Mouse (Mus musculus) bone marrow, adult 2 months (tissue): ENCODE measurements around the gene Gm19935.

Experiments
- CTCF ChIP-seq: fragments of 200-500 bp; IDR thresholded peaks from 2 replicates; pipeline ENCODE4 v1.5.1; 2011; ENCODE audit warnings: low read length, control low read depth; ENCODE audit not compliant: control insufficient read depth, insufficient read depth
- POLR2A ChIP-seq: fragments of 200-500 bp; IDR thresholded peaks from 2 replicates; pipeline ENCODE4 v1.6.1; 2011; ENCODE audit warnings: low read depth, mild to moderate bottlenecking, control low read depth, low read length, borderline replicate concordance; ENCODE audit not compliant: control insufficient read depth

GRCm38 (mm10) chr8:90861266-90861944 is 44.2 kb upstream of the Gm19935 start:
- TF ChIP-seq CTCF (no peak), POLR2A (no peak)
